Mouse (Mus musculus) c-Kit-positive CD71-positive TER-119-positive erythroid progenitor cells, embryonic 14.5 days (primary cell): ENCODE results near the gene Pak1.
"Not testable (repeated sequence)": the region's sequence is repeated elsewhere in the genome, so short reads cannot be mapped to it uniquely, and the experiment has no call there.

Experiments used
- DNase-seq: peaks from one replicate; pipeline ENCODE4 v3.0.0-alpha.2; 2013; ENCODE audit warnings: low spot score

The Pak1 gene

DNA sequence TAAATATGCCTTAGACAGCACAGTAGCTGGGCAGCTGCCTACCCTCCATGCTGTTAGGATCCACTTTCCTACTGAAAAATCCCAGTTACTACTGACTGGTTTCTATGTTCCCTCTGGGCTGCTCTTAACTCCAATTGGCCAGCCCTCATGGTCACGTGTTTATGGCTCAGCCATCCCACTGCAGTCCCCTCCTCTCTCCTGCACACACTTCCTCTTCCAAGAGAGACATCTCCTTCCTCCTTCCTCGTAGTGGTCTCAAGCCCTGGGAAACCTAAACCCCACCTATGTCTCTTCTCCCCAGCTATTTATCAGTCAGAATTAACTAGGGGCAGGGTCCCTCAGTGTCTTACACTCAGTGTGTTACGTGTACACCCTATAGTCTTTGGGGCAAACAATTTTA is 61.2 kb downstream of the Pak1 start:
- not testable (repeated sequence) for DNase-seq

DNA sequence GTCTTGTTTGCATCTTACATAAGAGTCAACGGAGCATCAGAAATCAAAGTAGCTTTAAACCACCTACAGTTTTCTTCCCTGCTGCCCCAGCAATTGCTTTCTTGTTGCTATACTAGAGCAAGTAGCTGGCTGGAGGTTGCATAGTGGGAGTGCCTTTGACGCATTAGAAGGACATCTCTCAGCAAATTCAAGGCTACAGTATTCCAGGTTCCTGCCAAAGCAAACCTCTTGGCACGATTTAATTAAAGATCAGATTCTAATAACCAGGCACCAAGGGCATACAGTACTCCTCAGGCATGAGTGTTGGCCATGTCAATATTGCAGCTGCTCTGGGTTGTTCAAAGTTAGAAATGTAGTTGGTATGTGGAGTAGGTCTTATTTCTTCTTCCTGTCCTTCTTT is 62.0 kb downstream of the Pak1 start:
- no peak for DNase-seq

- DNase-seq = no peak
These were observed 75.2 kb downstream of the Pak1 start for GRCm38 (mm10) chr7:97863512-97863911.

DNA sequence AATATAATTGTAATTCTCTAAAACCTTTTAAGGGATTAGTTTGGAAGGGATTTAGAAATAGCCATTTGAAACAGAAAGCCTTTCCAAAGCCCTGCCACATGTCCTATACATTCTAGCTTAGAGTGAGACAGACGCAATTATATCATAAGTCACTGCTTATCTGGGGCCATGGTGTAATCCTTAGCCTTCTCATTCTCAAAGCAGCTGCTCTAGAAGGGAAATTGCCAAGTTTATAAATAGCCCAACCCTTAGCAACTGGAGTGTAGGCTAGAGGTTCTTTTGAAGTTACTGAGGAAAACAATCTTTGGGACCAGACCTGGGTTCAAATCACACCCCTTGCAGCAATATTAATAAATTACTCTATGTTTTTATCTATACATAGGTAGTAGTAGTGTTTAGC is 76.2 kb downstream of the Pak1 start:
- no peak for DNase-seq

DNA sequence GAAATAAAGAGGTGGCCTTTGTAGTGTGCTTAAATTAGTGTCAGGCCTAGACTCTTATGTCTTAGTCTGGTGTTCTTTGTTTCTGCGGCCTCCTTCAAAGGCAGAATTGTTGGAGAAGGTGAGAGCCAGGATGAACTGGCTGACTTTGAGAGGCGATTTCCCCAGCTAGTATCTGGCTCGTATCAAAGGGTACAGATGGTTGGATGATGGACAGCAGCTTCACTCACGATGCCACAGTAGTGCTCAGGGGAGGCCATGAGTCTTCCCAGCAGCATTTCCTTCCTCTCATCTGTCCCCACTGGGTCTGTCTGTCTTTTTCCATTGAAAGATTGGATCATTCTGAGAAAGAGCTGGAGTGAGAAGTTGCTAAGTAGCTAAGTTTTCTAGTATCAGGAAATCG is 79.5 kb downstream of the Pak1 start:
- DNase-seq = no peak

- DNase-seq = no peak
These were observed 80.4 kb downstream of the Pak1 start for GRCm38 (mm10) chr7:97868766-97869165.

DNA sequence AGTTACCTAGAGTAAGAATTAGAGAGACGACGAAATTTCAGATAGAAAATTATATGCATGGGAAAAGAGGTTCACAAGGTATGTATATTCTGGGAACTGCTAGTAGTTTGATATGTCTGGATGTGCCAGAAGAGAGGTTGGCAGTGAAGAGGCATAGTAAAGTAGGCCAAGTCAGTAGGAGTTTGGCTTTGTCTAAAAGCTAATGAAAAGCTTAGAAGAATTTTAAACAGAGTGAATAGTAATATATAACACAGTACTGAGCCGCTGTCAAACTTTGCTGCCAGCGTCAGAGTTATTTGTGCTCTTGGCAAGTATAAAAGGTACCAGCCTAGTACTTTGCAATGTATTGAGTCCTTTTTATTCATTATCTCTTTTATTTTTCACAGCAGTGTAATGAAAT is 84.1 kb downstream of the Pak1 start:
- DNase-seq = no peak

DNA sequence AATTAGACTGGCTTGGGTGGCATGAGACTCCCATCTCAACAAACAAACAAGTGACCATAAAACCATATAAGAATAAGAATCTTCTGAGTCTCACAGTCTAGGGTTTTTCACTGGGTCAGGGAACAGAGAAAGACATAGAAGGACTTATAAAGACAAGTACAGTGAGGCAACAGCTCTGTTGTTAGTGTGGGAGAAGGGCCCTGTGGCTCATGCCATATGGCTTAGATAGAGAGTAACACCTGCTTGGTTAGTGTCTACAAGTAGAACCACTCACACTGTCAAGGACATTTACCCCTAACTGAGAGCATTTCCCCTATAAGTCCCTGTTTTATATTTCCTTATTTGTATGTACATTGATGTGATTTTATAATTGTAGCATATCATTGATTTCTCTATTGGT is 85.0 kb downstream of the Pak1 start:
- no peak for DNase-seq

DNA sequence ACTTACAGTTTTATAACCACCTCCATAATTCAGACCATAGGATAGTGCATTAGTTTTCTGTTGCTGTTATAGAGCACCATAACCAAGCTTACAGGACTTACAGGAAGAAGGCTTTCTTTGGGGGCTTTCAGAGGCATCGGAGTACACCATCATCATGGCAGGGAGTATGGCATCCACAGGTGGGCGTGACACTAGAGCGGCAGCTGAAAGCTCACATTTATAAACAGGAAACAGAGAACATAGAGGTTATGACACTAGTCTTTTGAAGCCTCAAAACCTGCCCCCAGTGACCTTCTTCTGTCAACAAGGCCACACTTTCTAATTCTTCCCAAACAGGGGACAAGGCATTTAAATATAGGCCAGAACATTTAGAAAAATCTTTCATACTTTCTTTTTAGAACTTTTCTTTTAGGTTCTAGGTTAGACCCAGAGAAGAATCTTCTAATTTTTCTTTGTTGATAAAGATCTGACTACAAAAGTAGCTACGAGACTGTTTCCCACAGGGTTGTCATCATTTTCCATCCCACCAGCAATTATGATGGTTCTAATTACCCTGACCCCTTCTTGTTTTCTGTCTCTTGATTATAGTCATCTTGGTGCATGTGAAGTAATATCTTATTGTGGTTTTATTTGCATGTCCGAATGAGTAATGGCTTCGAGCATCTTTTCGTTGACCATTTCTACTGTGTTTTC is 89.7 kb downstream of the Pak1 start:
- DNase-seq = no peak

DNA sequence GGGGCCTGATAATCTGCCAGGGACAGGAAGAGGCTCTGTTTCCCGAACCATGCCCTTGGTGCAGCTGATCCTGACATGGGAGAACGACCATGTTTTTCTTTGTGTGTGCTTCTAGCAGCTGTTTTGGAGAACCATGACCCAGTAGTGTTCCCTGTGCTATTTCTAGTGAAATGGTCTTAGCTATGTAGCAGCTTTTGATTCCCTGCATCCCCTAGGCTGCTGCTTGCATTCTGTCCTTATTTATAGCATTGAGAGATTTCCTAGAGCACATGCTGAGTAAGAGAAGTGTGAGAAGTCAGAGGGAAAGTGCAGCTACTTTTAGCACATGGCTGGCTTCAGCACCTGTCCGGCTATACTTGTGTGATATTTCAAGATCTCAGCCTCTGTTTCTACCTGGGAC is 123.3 kb downstream of the Pak1 start:
- DNase-seq = no peak

GRCm38 (mm10) chr7:97914833-97915516 is 126.6 kb downstream of the Pak1 start:
- no peak for DNase-seq

GRCm38 (mm10) chr7:97919742-97920141 is 131.4 kb downstream of the Pak1 start, which contains the start of gene Gdpd4:
Gdpd4 (plus strand) TSS chr7:97919955.
- DNase-seq = no peak

DNA sequence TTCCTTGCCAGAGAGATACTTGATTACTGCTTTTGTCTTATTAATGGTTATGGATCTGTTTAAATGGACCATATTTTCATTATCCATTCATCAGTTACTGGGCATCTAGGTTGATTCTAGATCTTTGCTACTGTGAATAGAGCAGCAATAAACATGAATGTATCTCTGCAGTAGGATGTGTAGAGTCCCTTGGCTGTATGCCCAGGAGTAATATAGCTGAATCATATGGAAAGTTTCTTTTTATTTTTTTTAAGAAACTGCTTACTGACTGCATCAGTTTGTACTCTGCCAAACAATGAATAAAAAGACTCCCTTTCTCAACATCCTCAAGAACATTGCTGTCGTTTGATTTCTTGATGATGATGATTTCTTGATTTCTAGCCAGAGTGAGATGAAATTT is 137.5 kb downstream of the Pak1 start:
- DNase-seq = no peak

DNA sequence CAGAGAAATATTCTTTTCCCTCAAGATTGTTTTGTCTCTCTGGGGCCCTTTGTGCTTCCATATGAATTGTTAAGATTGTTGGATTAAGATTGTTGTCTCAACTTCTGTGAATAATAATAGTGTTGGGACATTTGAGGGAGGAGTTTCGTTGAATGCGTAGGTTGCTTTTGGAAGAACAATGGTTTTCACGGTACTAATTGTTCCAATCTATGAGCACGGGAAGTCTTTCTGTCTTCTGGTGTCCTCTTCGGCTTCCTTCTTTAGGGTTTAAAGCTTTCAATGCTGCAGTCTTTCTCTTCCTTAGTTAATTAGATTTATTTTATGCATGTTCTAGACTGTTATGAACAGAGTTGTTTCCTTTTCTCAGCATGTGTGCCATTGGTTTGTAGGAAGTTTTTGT is 138.6 kb downstream of the Pak1 start:
- DNase-seq = no peak

DNA sequence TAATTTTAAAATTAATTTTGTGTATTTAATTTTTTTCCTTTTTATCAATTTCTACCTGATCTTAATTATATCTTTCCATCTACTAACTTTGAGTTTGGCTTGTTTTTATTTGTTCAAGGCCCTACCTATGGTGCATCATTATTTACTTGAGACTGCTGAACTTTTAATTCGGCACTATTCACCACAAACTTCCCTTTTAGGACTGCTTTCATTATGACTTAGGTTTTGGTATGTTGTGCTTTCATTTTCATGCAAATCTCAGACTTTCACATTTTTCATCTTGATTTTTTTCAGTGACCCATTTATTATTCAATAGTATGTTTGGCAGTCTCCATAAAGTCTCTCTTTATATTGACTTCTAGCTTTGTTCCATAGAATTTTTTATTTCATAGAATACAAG is 156.1 kb downstream of the Pak1 start:
- no peak for DNase-seq
